Mouse (Mus musculus) mesoderm, embryonic 11.5 days (tissue): ENCODE measurements around the gene Olfr1362.

ENCODE experiments used
- DNase-seq: peaks from one replicate; pipeline ENCODE4 v3.0.0-alpha.2; 2012; ENCODE audit warnings: low read depth, low spot score

The Olfr1362 gene

GRCm38 (mm10) chr13:21613922-21614321 lies at the start of gene Olfr1362:
Olfr1362 (minus strand) TSS chr13:21614022.
- no peak for DNase-seq

DNA sequence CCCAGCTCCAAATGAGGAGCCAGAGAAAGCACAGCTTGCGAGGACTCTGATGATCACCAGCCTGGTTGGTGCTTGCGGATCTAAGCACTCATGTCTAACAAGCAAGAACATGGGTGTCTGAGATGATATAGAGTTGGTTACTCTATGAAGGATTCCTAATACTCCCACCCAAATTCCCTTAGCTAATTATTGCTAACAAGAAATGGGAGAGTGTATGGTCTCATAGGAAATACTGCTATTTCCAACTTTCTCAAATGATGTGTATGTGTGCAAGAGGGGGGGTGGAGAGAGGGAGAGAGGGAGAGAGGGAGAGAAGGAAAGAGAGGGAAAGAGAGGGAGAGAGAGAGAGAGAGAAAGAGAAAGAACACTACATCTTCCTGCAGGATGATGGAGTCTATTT lies 49.5 kb upstream of the Olfr1362 start, which contains the start of gene Olfr1361:
Gene Olfr1361, minus strand, starts transcription at position 101 of the 400 bp plus-strand sequence.
- no peak for DNase-seq

DNA sequence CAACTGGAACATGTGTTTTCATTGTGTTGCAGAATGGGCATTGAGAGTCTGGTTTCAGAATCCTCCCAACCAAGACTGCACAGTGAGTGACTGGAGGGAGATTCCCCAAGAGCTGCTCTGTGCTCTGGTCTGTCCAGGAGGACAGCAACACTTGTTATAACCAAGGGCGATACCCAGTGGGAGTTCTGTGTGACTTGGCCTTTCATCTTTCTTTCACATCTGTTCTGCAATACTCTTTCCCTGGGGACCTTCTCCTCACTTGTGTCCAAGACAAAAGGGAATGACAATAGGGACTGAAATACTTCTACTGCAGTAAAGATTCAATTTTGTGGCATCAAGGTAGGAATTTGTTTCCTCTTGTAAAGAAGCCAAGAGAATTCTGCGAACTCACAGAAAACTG lies 28.6 kb upstream of the Olfr1362 start, which contains the start of gene Olfr11:
Gene Olfr11, minus strand, starts transcription at position 101 of the 400 bp plus-strand sequence.
- DNase-seq, result peak; percentile 1

DNA sequence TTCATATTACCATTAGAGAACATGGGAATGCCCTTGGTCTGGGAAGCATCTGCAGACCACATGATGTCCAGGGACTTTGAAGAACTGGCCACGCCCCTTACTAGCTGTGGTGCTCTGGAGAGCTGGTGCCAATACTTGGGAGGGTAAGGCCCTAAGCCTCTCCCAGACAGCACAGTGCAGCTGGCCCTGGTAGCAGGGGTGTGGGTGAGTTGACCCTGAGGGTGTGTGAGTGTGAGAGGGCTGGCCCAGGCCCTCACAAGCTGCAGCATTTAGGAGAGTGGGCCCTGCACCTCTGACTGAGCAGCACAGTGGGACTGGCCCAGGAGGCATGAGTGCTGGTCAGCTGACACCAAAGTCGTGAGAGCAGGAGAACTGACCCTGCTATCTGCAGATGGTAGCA lies 22.2 kb downstream of the Olfr1362 start:
- DNase-seq, result no peak

GRCm38 (mm10) chr13:21581659-21582058 lies 32.2 kb downstream of the Olfr1362 start, which contains the start of gene Olfr1364:
Olfr1364 (minus strand) TSS chr13:21581759.
- no peak for DNase-seq
